Mouse (Mus musculus) kidney, postnatal 10 days (tissue): ENCODE measurements around the gene Cd96.
"Not testable (repeated sequence)": the region's sequence is repeated elsewhere in the genome, so short reads cannot be mapped to it uniquely, and the experiment has no call there.

Experiments
- DNase-seq: peaks from one replicate; pipeline ENCODE4 v3.0.0; 2021; ENCODE audit warnings: mixed read lengths

Cd96 gene

DNA sequence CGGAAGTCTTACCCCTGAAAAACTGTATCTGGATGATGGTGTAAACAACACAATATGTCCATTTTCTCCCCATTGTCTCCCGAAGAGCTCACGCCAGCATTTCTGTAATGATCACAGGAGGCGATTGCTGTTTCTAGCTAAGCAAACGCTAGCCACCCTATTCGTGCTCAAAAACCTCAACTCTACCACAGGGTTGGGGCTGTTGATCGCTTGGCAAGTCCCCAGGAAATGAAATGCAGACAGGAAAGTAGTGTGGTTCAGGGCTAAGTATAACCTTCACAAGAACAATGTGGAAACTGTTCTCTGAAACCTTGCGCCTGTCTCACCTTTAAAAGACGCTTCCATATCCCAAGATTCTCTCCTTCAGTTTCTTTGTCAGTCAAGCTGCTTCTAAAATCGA lies at the start of gene Cd96:
Gene Cd96, minus strand, starts transcription at position 232 of the 400 bp plus-strand sequence.
- DNase-seq, result no peak

GRCm38 (mm10) chr16:46166971-46167370 lies 46.9 kb upstream of the Cd96 start:
- no peak for DNase-seq

DNA sequence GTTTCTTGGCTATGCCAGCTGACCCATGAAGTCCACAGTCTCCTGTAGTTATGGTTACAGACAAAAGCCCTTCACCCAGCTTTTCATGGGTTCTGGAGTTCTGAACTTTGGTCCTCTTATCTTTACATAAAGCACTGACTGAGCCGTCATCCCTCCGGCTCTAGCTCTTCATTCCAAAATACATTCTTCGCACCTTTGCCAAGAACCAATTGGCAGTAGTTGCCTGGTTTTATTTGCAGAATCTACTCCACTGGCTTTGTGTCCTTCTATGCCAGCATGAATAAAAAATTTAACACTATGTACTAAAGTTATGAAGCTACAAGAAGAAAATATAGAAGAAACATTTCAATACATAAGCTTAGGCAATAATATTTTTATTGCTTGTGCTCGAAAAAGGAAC lies 45.3 kb upstream of the Cd96 start:
- DNase-seq, result no peak

DNA sequence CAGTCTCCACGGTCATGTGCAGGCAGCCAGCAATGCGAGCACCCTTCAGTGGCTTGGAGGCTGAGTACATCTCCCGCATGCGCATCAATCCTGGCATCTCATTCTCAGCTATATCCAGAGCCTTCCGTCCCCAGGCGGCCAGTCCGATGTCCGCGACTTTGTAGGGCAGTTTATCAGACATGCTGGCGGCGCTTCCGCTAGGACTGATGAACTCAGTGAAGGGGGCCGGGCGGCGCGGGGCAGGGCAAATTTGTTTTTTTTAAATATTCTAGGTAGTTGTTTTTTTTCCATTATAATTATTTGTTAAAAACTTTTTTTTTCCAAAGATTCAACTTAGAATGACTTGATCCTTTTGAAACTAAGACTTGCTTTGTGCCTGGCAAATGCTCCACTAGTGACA lies 34.8 kb upstream of the Cd96 start, which contains the start of gene Gm4737:
Gene Gm4737, minus strand, starts transcription at position 246 of the 400 bp plus-strand sequence.
- not testable (repeated sequence) for DNase-seq

DNA sequence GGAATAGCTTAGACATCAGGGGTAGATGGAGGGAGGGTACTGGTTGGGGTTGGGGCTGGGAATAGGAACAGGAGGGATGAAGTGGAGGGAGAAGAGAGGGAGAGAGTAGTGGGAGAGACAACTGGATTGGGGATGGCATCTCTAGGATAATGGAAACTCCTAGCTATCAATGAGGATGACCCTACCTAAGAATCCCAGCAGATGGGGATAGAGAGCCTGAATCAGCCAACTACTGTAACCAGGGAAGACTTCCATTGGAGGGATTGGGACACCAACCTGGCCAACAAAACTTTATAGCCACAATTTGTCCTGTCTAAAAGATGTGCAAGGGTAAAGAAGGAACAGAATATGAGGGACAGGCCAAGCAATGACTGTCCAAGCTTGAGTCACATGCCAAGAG lies 31.1 kb upstream of the Cd96 start:
- no peak for DNase-seq

- DNase-seq, result peak; percentile 7
Measured at GRCm38 (mm10) chr16:46148661-46149341, 28.8 kb upstream of the Cd96 start.

DNA sequence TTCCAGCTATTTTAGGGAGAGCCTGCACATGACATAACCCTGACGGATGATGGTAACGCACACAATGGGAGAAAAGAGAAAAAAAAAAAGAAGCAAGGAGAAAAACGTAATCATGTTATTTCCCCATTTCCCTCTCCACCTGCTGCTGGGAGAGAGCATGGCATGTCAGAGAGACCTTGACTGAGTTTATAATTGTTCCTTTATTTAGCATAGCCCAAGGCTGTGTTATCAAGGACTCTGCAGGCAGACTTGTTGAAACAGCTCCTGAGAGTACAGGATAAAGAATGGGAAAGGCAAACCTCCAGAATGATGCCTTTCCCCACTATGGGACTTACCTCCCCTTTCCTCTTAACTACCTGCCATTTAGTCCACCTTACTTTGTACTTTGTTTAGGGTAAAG lies 26.9 kb upstream of the Cd96 start:
- DNase-seq, result no peak

DNA sequence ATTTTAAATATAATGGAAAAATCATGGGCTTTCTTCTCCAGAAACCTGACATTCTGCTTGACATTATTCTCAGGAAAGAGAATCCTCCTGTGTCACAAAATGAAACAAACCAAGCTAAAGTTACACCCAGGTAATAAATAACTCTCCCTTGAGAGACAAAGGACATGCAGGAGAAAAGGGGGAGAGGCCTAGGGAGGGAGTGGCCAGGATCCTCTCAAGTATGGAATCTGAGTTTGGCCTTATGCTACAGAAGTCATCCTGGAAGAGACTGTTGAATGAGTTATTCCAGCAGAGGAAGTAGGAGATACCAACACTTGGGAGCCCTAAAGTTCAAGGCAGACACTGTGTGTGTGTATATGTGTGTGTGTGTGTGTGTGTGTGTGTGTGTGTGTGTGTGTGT lies 2.2 kb upstream of the Cd96 start:
- DNase-seq, result no peak

DNA sequence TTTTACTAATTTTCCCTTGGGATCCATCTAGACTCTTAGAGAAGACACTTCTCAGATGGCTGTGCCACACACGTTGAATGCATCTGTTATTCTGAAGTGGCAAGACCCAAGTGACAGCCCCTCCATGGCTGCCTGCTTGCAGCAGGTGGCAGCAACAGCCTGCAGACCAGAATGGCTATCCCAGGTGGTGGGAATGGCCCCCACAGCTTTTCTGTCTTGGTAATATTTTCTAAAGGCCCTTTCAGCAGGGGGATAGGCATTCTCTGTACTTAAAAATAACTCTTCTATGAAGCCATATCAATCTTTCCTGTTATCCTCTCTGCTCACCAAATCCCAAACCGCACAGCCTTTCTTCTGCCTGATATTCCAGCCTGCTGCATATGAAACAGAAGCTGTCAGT lies 1.4 kb upstream of the Cd96 start:
- DNase-seq, result peak; percentile 37

GRCm38 (mm10) chr16:46120607-46121006 lies 556 bp upstream of the Cd96 start:
- DNase-seq, result no peak

DNA sequence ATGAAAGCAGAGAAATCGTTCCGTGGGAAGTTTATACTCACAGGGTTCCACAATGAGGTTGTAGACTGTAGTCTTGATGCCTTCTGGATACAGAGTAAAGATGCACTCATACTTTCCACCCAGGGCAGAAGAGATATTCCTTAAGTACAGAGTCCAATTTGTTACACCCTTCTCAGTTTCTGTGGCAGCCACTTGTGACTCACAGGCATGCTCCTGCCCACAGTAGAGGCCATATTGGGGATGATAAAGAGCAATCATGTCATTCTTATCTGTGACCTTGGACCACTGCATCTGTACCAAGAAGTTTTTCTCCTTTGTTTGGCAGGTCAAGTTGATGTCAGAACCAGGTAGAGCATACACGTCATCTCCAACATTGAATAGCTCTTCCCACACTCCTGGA lies 2.4 kb downstream of the Cd96 start:
- DNase-seq, result no peak

DNA sequence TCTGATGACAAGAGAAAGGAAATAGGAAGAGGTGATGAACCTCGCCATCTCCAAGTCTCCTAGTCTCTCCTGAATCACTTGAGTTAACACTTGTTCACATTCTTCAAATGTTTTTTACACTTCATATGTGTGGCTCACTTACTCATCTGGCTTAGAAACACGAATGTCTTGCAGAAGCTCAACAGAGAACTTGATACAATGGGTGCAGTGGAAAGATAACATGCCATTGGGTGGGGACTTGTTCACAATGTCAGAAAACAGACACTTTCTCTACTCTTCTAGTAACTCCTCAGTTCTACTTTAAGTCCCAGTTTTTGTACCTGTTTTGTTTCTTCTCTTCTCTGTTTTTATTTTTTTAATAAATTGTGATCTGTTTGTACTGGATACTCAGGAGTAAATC lies 5.3 kb downstream of the Cd96 start:
- no peak for DNase-seq

- no peak for DNase-seq
Measured at GRCm38 (mm10) chr16:46109536-46109935, 10.5 kb downstream of the Cd96 start.

DNA sequence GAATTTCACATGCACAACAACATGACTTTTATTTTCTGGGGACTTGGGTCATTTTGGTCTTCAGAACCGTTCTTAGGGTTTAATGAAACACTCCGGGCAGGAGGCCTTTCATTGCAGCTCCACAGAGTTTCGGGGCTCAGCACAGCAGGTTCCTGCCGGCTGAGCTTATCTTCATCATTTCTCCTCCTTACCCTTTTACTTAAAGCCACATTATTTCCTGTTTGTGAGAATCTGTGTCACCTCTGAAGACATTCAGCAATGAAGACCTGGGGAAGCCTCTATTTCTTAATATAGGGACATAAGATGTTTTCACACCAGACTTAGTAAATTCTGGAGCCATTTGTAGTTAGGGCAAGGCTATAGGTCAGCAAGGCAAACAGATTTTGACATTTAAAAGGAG lies 12.6 kb downstream of the Cd96 start:
- DNase-seq, result no peak

- no peak for DNase-seq
Measured at GRCm38 (mm10) chr16:46104491-46104890, 15.6 kb downstream of the Cd96 start.

DNA sequence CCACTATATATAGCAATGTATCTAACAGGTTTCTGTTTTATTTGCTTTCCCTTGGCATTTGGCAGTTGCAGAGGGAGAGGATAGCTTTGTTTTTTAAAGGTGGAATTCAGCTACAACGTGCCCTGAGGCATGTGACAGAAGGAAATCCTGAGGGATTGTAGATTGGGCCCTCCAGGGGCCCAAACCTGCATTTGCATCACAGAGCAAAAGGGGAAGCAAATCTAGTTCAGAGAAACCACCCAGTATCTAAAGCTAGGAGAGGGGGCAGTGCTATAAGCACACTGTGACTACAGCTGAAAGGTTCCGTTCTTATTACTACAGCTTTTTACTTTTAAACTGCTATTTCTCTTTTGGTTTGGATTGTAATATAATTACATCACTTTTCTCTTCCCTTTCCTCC lies 18.3 kb downstream of the Cd96 start:
- DNase-seq, result no peak

GRCm38 (mm10) chr16:46100286-46100685 lies 19.8 kb downstream of the Cd96 start:
- DNase-seq, result peak; percentile 46

DNA sequence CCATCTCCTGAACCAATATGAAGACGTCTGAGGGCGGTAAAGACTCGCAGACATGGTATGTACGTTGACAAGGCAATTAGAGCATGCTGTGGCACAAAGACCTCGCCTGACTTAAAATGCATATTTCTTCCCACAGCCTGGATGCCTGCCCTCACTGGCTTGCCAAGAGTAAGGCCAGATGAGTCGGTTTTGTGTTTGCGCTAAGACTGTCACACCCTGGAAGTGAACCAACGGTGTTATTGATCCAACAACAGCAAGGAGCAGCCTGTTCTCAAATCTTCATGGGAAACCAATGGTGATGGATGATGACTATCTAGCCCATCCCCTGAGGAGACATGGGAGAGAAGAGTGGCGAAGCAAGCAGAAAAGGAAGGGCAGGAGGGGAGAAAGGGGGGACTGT lies 22.6 kb downstream of the Cd96 start:
- DNase-seq, result no peak

DNA sequence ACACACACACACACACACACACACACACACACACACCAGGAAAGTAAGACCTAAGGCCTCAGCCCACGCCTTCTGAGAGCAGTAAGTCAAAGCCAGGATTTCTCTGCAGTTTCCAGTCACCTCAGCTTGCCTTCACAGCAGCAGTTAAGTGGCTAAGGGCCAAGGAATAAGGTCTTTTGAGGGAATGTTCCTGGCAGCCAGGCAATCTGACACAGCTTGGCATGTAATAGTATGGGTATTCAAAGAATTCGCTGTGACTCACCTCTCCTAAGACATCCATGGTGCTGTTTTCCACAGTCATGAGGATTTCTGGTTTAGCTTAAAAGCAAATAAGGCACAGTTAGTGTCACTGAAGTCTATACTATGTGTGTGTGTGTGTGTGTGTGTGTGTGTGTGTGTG lies 25.6 kb downstream of the Cd96 start:
- peak; percentile 32 for DNase-seq

GRCm38 (mm10) chr16:46092935-46093334 lies 27.1 kb downstream of the Cd96 start:
- no peak for DNase-seq

GRCm38 (mm10) chr16:46086874-46087473 lies 33.1 kb downstream of the Cd96 start:
- no peak for DNase-seq

GRCm38 (mm10) chr16:46068000-46068399 lies 52.1 kb downstream of the Cd96 start:
- DNase-seq, result no peak

DNA sequence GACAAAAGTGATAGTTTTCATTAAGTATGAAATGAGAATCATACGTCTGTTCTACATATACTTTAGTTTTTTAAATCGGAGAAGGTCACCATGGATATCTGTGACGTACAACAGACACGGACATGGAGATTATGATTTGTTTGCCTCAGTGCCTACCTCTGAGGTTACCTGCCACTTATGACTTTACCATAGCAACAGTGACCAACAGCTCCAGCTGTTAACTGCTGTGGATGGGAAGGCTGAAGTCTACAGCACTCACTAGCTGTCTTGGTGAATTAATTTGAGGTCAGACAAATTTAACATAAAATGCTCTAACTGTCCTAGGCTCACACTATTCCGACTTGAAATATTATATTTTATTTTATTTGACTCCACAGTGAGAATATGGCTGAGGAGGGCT lies 56.8 kb downstream of the Cd96 start:
- DNase-seq, result no peak

- no peak for DNase-seq
Measured at GRCm38 (mm10) chr16:46046906-46047305, 73.1 kb downstream of the Cd96 start.

- DNase-seq, result no peak
Measured at GRCm38 (mm10) chr16:46036261-46036660, 83.8 kb downstream of the Cd96 start.
